Mouse (Mus musculus) forebrain, embryonic 11.5 days (tissue): ENCODE measurements at regions not wholly inside any gene's neighbourhood (a gene's known extent, or its start where the extent isn't known, plus 50 kb on each side); places are given as distances from the start of the nearest gene placed in this dataset.

ENCODE experiments used
- ATAC-seq: fragments of 200-750 bp; cut with Nextera tagmentation; replicated peaks from 2 replicates; pipeline ENCODE4 v1.8.0; 2017; ENCODE audit warnings: moderate TSS enrichment; ENCODE audit not compliant: low FRiP score
- DNase-seq: peaks from one replicate; pipeline ENCODE4 v3.0.0-alpha.2; 2017; ENCODE audit warnings: low spot score
- H3K27ac ChIP-seq: fragments of 300-500 bp; sonication (generic); 2 replicates; pipeline ENCODE4 v1.5.1; 2014; ENCODE audit warnings: low read depth, low read length
- H3K27me3 ChIP-seq: fragments of 300-500 bp; sonication (generic); 2 replicates; pipeline ENCODE4 v1.6.1; 2014; ENCODE audit warnings: mild to moderate bottlenecking, low read length, mixed read lengths; ENCODE audit not compliant: control insufficient read depth, insufficient read depth
- H3K36me3 ChIP-seq: fragments of 300-500 bp; sonication (generic); 2 replicates; pipeline ENCODE4 v1.6.1; 2014; ENCODE audit warnings: mild to moderate bottlenecking, low read length, moderate library complexity, mixed read lengths; ENCODE audit not compliant: control insufficient read depth, insufficient read depth
- H3K4me1 ChIP-seq: fragments of 300-500 bp; sonication (generic); replicated peaks from 2 replicates; pipeline ENCODE4 v1.6.1; 2014; ENCODE audit warnings: low read length, mixed read lengths; ENCODE audit not compliant: control insufficient read depth, insufficient read depth
- H3K4me2 ChIP-seq: fragments of 300-500 bp; sonication (generic); 2 replicates; pipeline ENCODE4 v1.6.1; 2014; ENCODE audit warnings: low read depth, mild to moderate bottlenecking, low read length, moderate library complexity, mixed read lengths; ENCODE audit not compliant: severe bottlenecking
- H3K4me3 ChIP-seq: fragments of 300-500 bp; sonication (generic); 2 replicates; pipeline ENCODE4 v1.5.1; 2014; ENCODE audit warnings: low read depth, low read length
- H3K9ac ChIP-seq: fragments of 300-500 bp; sonication (generic); 2 replicates; pipeline ENCODE4 v1.6.1; 2014; ENCODE audit warnings: low read length
- H3K9me3 ChIP-seq: fragments of 300-500 bp; sonication (generic); 2 replicates; pipeline ENCODE4 v1.6.1; 2016; ENCODE audit warnings: low read length, mixed read lengths; ENCODE audit not compliant: control insufficient read depth
- WGBS: fragments of 180-500 bp; shearing (Covaris S2); extraction: QIAGEN DNeasy Blood & Tissue Kit; methylation state at CpG from one replicate; pipeline ENCODE4 v1.1.7; 2014; 5-methylcytosine and 5-hydroxymethylcytosine counted together

GRCm38 (mm10) chr9:30743471-30743870 is 178.8 kb downstream of the Adamts15 start:
- no peak for ATAC-seq
- Histone ChIP-seq H3K4me3 (no peak overlapping the region), H3K4me2 (no peak overlapping the region), H3K4me1 (peaks cover 4% of the 10 kb centered on the region; the same call in 1 of the 2 replicates), H3K27me3 (no peaks in the 10 kb centered on the region), H3K36me3 (no peaks in the 10 kb centered on the region), H3K9ac (no peak overlapping the region), H3K27ac (no peak overlapping the region), H3K9me3 (no peaks in the 10 kb centered on the region)
- WGBS, result 13% methylated on average over 9 of the region's 9 CpGs
- no peak for DNase-seq

- 71% methylated on average over 8 of the region's 8 CpGs for WGBS
- Histone ChIP-seq H3K4me2 (no peak overlapping the region), H3K9me3 (no peaks in the 10 kb centered on the region), H3K27me3 (no peaks in the 10 kb centered on the region), H3K4me1 (peaks cover 4% of the 10 kb centered on the region; the same call in 1 of the 2 replicates), H3K4me3 (no peak overlapping the region), H3K36me3 (no peaks in the 10 kb centered on the region), H3K27ac (no peak overlapping the region), H3K9ac (no peak overlapping the region)
- DNase-seq (no peak), ATAC-seq (no peak)
These were observed 179.7 kb downstream of the Adamts15 start for GRCm38 (mm10) chr9:30742471-30743098.

GRCm38 (mm10) chr9:30731687-30732086 is 190.6 kb downstream of the Adamts15 start:
- no peak overlapping the region for H3K4me2 ChIP-seq
- H3K4me3 ChIP-seq, result no peak overlapping the region
- no peak overlapping the region for H3K9ac ChIP-seq
- ATAC-seq (no peak), DNase-seq (no peak)
- H3K36me3 ChIP-seq, result no peaks in the 10 kb centered on the region
- no peaks in the 10 kb centered on the region for H3K4me1 ChIP-seq
- no peak overlapping the region for H3K27ac ChIP-seq
- 53% methylated on average over 2 of the region's 2 CpGs for WGBS
- no peaks in the 10 kb centered on the region for H3K27me3 ChIP-seq
- H3K9me3 ChIP-seq, result no peaks in the 10 kb centered on the region

GRCm38 (mm10) chr9:30723364-30724070 is 198.7 kb downstream of the Adamts15 start:
- no peak for ATAC-seq
- Histone ChIP-seq H3K27ac (no peak overlapping the region), H3K9me3 (no peaks in the 10 kb centered on the region), H3K4me2 (no peak overlapping the region), H3K4me1 (no peaks in the 10 kb centered on the region), H3K27me3 (no peaks in the 10 kb centered on the region), H3K36me3 (no peaks in the 10 kb centered on the region), H3K9ac (no peak overlapping the region), H3K4me3 (no peak overlapping the region)
- WGBS, result 82% methylated on average over 1 of the region's 1 CpGs
- DNase-seq, result no peak

- 79% methylated on average over 4 of the region's 4 CpGs for WGBS
These were observed 200.4 kb downstream of the Adamts15 start for GRCm38 (mm10) chr9:30721861-30722260.

GRCm38 (mm10) chr9:30716421-30717170 is 205.7 kb downstream of the Adamts15 start:
- 85% methylated on average over 8 of the region's 8 CpGs for WGBS
- Histone ChIP-seq H3K27ac (no peak overlapping the region), H3K27me3 (no peaks in the 10 kb centered on the region), H3K4me3 (no peak overlapping the region), H3K9ac (no peak overlapping the region), H3K36me3 (no peaks in the 10 kb centered on the region), H3K4me2 (no peak overlapping the region), H3K9me3 (no peaks in the 10 kb centered on the region), H3K4me1 (no peaks in the 10 kb centered on the region)
- DNase-seq, result no peak
- no peak for ATAC-seq

More at GRCm38 (mm10) chr9:30721861-30722260, 200.4 kb downstream of the Adamts15 start:
- no peak overlapping the region for H3K27ac ChIP-seq
- H3K9ac ChIP-seq, result no peak overlapping the region
- H3K27me3 ChIP-seq, result no peaks in the 10 kb centered on the region
- H3K4me3 ChIP-seq, result no peak overlapping the region
- H3K9me3 ChIP-seq, result no peaks in the 10 kb centered on the region
- ATAC-seq (no peak), DNase-seq (no peak)
- H3K36me3 ChIP-seq, result no peaks in the 10 kb centered on the region
- H3K4me2 ChIP-seq, result no peak overlapping the region
- H3K4me1 ChIP-seq, result no peaks in the 10 kb centered on the region

- no peak overlapping the region for H3K27ac ChIP-seq
- no peaks in the 10 kb centered on the region for H3K9me3 ChIP-seq
- H3K36me3 ChIP-seq, result no peaks in the 10 kb centered on the region
- H3K4me2 ChIP-seq, result no peak overlapping the region
- ATAC-seq (no peak), DNase-seq (no peak)
- WGBS, result 90% methylated on average over 5 of the region's 5 CpGs
- no peak overlapping the region for H3K9ac ChIP-seq
- H3K27me3 ChIP-seq, result no peaks in the 10 kb centered on the region
- H3K4me3 ChIP-seq, result no peak overlapping the region
- H3K4me1 ChIP-seq, result no peaks in the 10 kb centered on the region
These were observed 212.1 kb downstream of the Adamts15 start for GRCm38 (mm10) chr9:30710131-30710530.

GRCm38 (mm10) chr9:30699848-30700247 is 222.4 kb downstream of the Adamts15 start:
- 70% methylated on average over 5 of the region's 5 CpGs for WGBS
- Histone ChIP-seq H3K9ac (no peak overlapping the region), H3K4me1 (no peaks in the 10 kb centered on the region), H3K9me3 (no peaks in the 10 kb centered on the region), H3K27me3 (no peaks in the 10 kb centered on the region), H3K4me2 (no peak overlapping the region), H3K36me3 (no peaks in the 10 kb centered on the region), H3K4me3 (no peak overlapping the region), H3K27ac (no peak overlapping the region)
- ATAC-seq, result no peak
- no peak for DNase-seq
